In the genomic region with DNA sequence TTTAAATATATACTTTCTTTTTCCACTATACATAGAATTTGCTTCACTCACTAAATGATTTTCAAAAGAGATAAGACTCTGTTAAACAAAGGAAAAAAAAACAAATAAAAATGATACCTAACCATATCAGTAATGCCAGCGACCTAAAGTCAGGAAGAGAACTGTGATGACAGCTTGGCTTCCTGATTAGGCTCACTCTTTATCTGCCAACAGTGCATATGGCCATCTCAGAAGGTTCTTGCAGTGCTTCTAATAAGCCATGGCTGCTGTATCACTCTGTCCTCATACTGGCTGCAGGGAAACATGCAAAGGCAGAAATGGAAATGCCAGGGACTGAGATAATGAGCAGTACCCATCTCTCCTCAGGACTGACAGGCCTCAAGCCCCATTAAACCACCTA, we compare ENCODE assay signal across 22 mouse cellular contexts.
A peak's percentile ranks its signal among the peaks of the same experiment; 100 is the strongest.
DNase-seq lines count a peak whose midpoint lies in the region; ATAC-seq and TF ChIP-seq lines count a peak whose summit lies in the region.
"Had no signal": no experiment of that assay in that cellular context is flagged by ENCODE, and none has a peak within 500 bp of the region (broad histone marks: within the 10 kb centered on the region; RNA-seq: fewer than 3 reads in every experiment).

No protein-coding gene starts in this region.

- H3K36me3 ChIP-seq in MEL (ENCODE audit: control insufficient read depth in 1 of 2, insufficient read depth in 2 of 2, low read length in 2 of 2): peaks cover 0 to 32% of the 10 kb centered on the region in 2 experiments; a peak in 2 of 4 replicates
- H3K36me3 ChIP-seq in liver, embryonic 14.5 days (replicated peaks; ENCODE audit: control insufficient read depth, insufficient read depth, low read depth): no peaks in the 10 kb centered on the region
- H3K36me3 ChIP-seq: embryonic facial prominence, embryonic 10.5 days; heart, embryonic 10.5 days; hindbrain, embryonic 15.5 days had no signal

- no peak overlapping the region for H3K9ac ChIP-seq in MEL (ENCODE audit: control insufficient read depth, low read depth, low read length, poor library complexity, severe bottlenecking)
- H3K9ac ChIP-seq in liver, embryonic 14.5 days (replicated peaks): no peak overlapping the region
- H3K9ac ChIP-seq: hindbrain, embryonic 15.5 days had no signal

- no peak overlapping the region for H3K4me3 ChIP-seq in MEL (ENCODE audit: control insufficient read depth in 1 of 2, insufficient read depth in 1 of 2, low read depth in 2 of 2, low read length in 2 of 2)
- H3K4me3 ChIP-seq in liver, embryonic 14.5 days (ENCODE audit: insufficient read depth in 1 of 2, low read depth in 2 of 2, low read length in 2 of 2): no peak overlapping the region
- H3K4me3 ChIP-seq: embryonic facial prominence, embryonic 10.5 days; heart, embryonic 10.5 days; hindbrain, embryonic 15.5 days had no signal

- TF ChIP-seq RAD21 in MEL (IDR thresholded peaks at IDR 0.05; ENCODE audit: low read depth, low read length): no peak

- no peaks in the 10 kb centered on the region for H3K79me2 ChIP-seq in MEL (ENCODE audit: control insufficient read depth, insufficient read depth, low read length, poor library complexity)

- TF ChIP-seq POLR2A in MEL (IDR thresholded peaks at IDR 0.05; ENCODE audit: control insufficient read depth in 1 of 2, insufficient read depth in 1 of 2, low read depth in 1 of 2, low read length in 2 of 2, poor library complexity in 1 of 2): no peak

- H3K27ac ChIP-seq in MEL (ENCODE audit: control insufficient read depth, low read depth, low read length): peak overlapping the region; percentile 38
- no peak overlapping the region for H3K27ac ChIP-seq in liver, embryonic 14.5 days
- H3K27ac ChIP-seq: embryonic facial prominence, embryonic 10.5 days; heart, embryonic 10.5 days; hindbrain, embryonic 15.5 days had no signal

- TF ChIP-seq CTCF in MEL (IDR thresholded peaks at IDR 0.05 in 2 of 3, conservative IDR thresholded peaks at IDR 0.05 in 1 of 3; ENCODE audit: control insufficient read depth in 1 of 3, insufficient read depth in 1 of 3, low read depth in 2 of 3, low read length in 3 of 3, poor library complexity in 1 of 3, severe bottlenecking in 1 of 3): no peak
- TF ChIP-seq CTCF in liver, embryonic 14.5 days (IDR thresholded peaks at IDR 0.05; ENCODE audit: low read depth): no peak

- TF ChIP-seq EP300 in MEL (IDR thresholded peaks at IDR 0.05; ENCODE audit: low read depth in 1 of 2, low read length in 2 of 2): peak; percentile 95 to 97
- TF ChIP-seq EP300 in liver, embryonic 14.5 days (IDR thresholded peaks at IDR 0.05; ENCODE audit: low read depth): peak; percentile 65

- no peaks in the 10 kb centered on the region for H3K27me3 ChIP-seq in MEL (ENCODE audit: control insufficient read depth in 1 of 2, insufficient read depth in 2 of 2, low read length in 2 of 2)
- H3K27me3 ChIP-seq in liver, embryonic 14.5 days (ENCODE audit: control insufficient read depth, insufficient read depth, low read length): no peaks in the 10 kb centered on the region
- H3K27me3 ChIP-seq: hindbrain, embryonic 15.5 days had no signal

- ATAC-seq in liver, embryonic 14.5 days (ENCODE audit: insufficient read depth): peak; percentile 78
- ATAC-seq: CD4-positive, CD25-positive, alpha-beta regulatory T cell, adult 4 months; forebrain, embryonic 14.5 days had no signal

- peak; percentile 83 for DNase-seq in MEL (ENCODE audit: low read depth, low spot score)
- DNase-seq in c-Kit-positive CD71-positive TER-119-negative erythroid progenitor cells, embryonic 14.5 days (ENCODE audit: low read depth): peak; percentile 40
- peak; percentile 70 for DNase-seq in cerebellum, adult 9-11 months
- peak; percentile 13 to 31 (median 24) for DNase-seq in liver, embryonic 14.5 days (ENCODE audit: low read depth in 3 of 3, low spot score in 3 of 3)
- DNase-seq in adrenal gland, adult 2 months: no peak
- no peak for DNase-seq in spleen, adult 12 weeks (ENCODE audit: low spot score)
- no peak for DNase-seq in T-cell, adult 2 months (ENCODE audit: low spot score)
- no peak for DNase-seq in layer of hippocampus, adult 9-10 months (ENCODE audit: low spot score)
- DNase-seq: adrenal gland, postnatal 25 days; heart, postnatal 14 days; kidney, adult 18-20 months; kidney, postnatal 4 days; left cerebral cortex, postnatal 4 days; lung, adult 18-20 months; midbrain, embryonic 14.5 days; retina, postnatal 1 day; right cerebral cortex, postnatal 4 days had no signal

- no peaks in the 10 kb centered on the region for H3K9me3 ChIP-seq in MEL (replicated peaks; ENCODE audit: insufficient read depth, low read length)
- no peaks in the 10 kb centered on the region for H3K9me3 ChIP-seq in liver, embryonic 14.5 days (ENCODE audit: control insufficient read depth, low read length)
- H3K9me3 ChIP-seq: embryonic facial prominence, embryonic 10.5 days; heart, embryonic 10.5 days; hindbrain, embryonic 15.5 days had no signal

- H3K4me1 ChIP-seq in MEL (ENCODE audit: control insufficient read depth in 1 of 2, insufficient read depth in 2 of 2, low read length in 2 of 2): peaks cover 14 to 15% of the 10 kb centered on the region in 2 experiments
- peaks cover 2 to 8% of the 10 kb centered on the region in 2 experiments; a peak in 3 of 4 replicates for H3K4me1 ChIP-seq in liver, embryonic 14.5 days (replicated peaks; ENCODE audit: control insufficient read depth in 2 of 2, insufficient read depth in 2 of 2, low read length in 1 of 2)
- H3K4me1 ChIP-seq: hindbrain, embryonic 15.5 days had no signal

- WGBS in liver, embryonic 14.5 days (ENCODE audit: insufficient replicate concordance): 0% methylated on average over 1 of the region's 1 CpGs

- H3K4me2 ChIP-seq in liver, embryonic 14.5 days (ENCODE audit: low read depth): no peak overlapping the region
- H3K4me2 ChIP-seq: hindbrain, embryonic 15.5 days had no signal

TF ChIP-seq in MEL, 35 proteins besides CTCF, POLR2A, EP300 and RAD21:
- TF ChIP-seq ELF1 (IDR thresholded peaks at IDR 0.05; ENCODE audit: low read depth, low read length) (peak; percentile 43; the same call in 1 of the 2 replicates), ETS1 (IDR thresholded peaks at IDR 0.05; ENCODE audit: low read depth, low read length) (peak; percentile 91), MAFK (IDR thresholded peaks at IDR 0.05; ENCODE audit: borderline replicate concordance, low read depth, low read length) (peak; percentile 49; the same call in 1 of the 2 replicates), TAL1 (IDR thresholded peaks at IDR 0.05; ENCODE audit: low read length) (peak; percentile 81), ZNF384 (IDR thresholded peaks at IDR 0.05; ENCODE audit: low read depth, low read length) (peak; percentile 85), MEF2A (IDR thresholded peaks at IDR 0.05; ENCODE audit: extremely low read depth, insufficient replicate concordance, low read depth, low read length, poor library complexity, severe bottlenecking) (no peak), GATA1 (IDR thresholded peaks at IDR 0.05; ENCODE audit: low read depth, low read length) (peak; percentile 98), SIN3A (IDR thresholded peaks at IDR 0.05; ENCODE audit: low read length) (peak; percentile 75), HCFC1 (IDR thresholded peaks at IDR 0.05; ENCODE audit: low read depth, low read length) (no peak), RCOR1 (IDR thresholded peaks at IDR 0.05; ENCODE audit: low read depth, low read length) (peak; percentile 78), CHD2 (IDR thresholded peaks at IDR 0.05; ENCODE audit: low read length) (no peak), MYC (IDR thresholded peaks at IDR 0.05; ENCODE audit: low read depth, low read length) (0 out of 2 replicates have a peak, but pooled peaks have one; percentile 60), TCF12 (IDR thresholded peaks at IDR 0.05; ENCODE audit: low read depth, low read length) (peak; percentile 97)
TF ChIP-seq in MEL: peak in this region for 10.

Comparison
In these comparisons a context has a peak if more than half of its experiments do, and no peak if none do; other contexts are left out.
1. DNase-seq: peak in MEL (single experiment), c-Kit-positive CD71-positive TER-119-negative erythroid progenitor cells, embryonic 14.5 days (single experiment), cerebellum, adult 9-11 months (single experiment) and liver, embryonic 14.5 days (3 of 3); none in adrenal gland, adult 2 months (single experiment), spleen, adult 12 weeks (single experiment), T-cell, adult 2 months (single experiment) and layer of hippocampus, adult 9-10 months (single experiment).